Mouse (Mus musculus) CH12.LX (cell line): ENCODE results near the gene Tm7sf2.

Source experiments
- CHD2 ChIP-seq: IDR thresholded peaks from 2 replicates; pipeline ENCODE4 v1.6.1; 2011; ENCODE audit warnings: low read length, improper control_type of control experiment
- CTCF ChIP-seq, 2 experiments: IDR thresholded peaks in 1 of 2; conservative IDR thresholded peaks in 1 of 2; 2 replicates each; pipeline ENCODE4 v1.5.1; 2011 to 2012; ENCODE audit warnings: low read depth in 2 of 2, low read length in 2 of 2, improper control_type of control experiment in 1 of 2, inconsistent platforms in 1 of 2, mild to moderate bottlenecking in 1 of 2, moderate library complexity in 1 of 2
- E2F4 ChIP-seq: IDR thresholded peaks from 2 replicates; pipeline ENCODE4 v1.6.1; 2011; ENCODE audit warnings: low read depth, low read length, improper control_type of control experiment; ENCODE audit not compliant: insufficient replicate concordance
- EP300 ChIP-seq: IDR thresholded peaks from 2 replicates; pipeline ENCODE4 v1.6.1; 2011; ENCODE audit warnings: low read length, improper control_type of control experiment
- MAZ ChIP-seq: IDR thresholded peaks from 2 replicates; pipeline ENCODE4 v1.6.1; 2012; ENCODE audit warnings: low read depth, mild to moderate bottlenecking, inconsistent platforms, low read length, improper control_type of control experiment, moderate library complexity
- MYC ChIP-seq: IDR thresholded peaks from 2 replicates; pipeline ENCODE4 v1.6.1; 2011; ENCODE audit warnings: low read depth, mild to moderate bottlenecking, improper control_type of control experiment, low read length
- TBP ChIP-seq: conservative IDR thresholded peaks from 2 replicates; pipeline ENCODE4 v1.6.1; 2011; ENCODE audit warnings: low read depth, low read length, improper control_type of control experiment
- TCF12 ChIP-seq: IDR thresholded peaks from 2 replicates; pipeline ENCODE4 v1.6.1; 2014; ENCODE audit warnings: low read depth, mild to moderate bottlenecking, inconsistent platforms, low read length, improper control_type of control experiment
- USF2 ChIP-seq: conservative IDR thresholded peaks from 2 replicates; pipeline ENCODE4 v1.6.1; 2011; ENCODE audit warnings: low read depth, low read length, improper control_type of control experiment

GRCm38 (mm10) chr19:6048681-6049410 lies 19.3 kb downstream of the Tm7sf2 start:
- TF ChIP-seq TBP (peak; percentile 81), CTCF (conservative IDR thresholded peaks at IDR 0.05 in 1 of 2, IDR thresholded peaks at IDR 0.05 in 1 of 2; ENCODE audit: low read depth in 2 of 2, low read length in 2 of 2) (no peak), MAZ (peak; percentile 59; the same call in 1 of the 2 replicates), TCF12 (peak; percentile 90), USF2 (no peak), MYC (0 out of 2 replicates have a peak, but pooled peaks have one; percentile 60), E2F4 (no peak), EP300 (peak; percentile 80), CHD2 (peak; percentile 33; the same call in 1 of the 2 replicates)
